Mouse (Mus musculus) spleen, adult 18-20 months (tissue): ENCODE data around the gene Ifne.

Source experiments
- DNase-seq, 2 experiments: peaks; one replicate each; pipeline ENCODE4 v3.0.0; 2022; ENCODE audit warnings: mixed read lengths in 2 of 2

Gene Ifne

DNA sequence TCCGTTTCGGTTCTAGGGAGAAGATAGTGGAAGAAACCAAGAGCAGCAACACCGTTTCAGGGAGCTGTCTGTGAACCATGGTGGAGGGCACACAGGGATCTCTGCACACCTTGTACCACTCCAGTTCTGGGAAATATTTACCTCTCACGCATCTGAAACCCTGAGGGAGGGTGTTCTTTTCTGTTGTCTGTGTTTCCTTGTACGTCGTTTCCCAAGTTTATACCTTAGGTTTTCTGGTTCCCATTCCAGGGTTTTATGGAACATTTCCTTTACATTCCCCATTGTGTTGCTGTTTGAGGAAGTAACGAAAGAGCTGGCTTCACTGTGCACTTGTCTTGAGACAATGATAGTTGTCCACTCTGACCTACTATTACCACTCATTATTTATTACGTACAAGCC lies at the start of gene Ifne:
TSS of gene Ifne (minus strand) at position 101 of the 400 bp plus-strand sequence.
- DNase-seq, result no peak

GRCm38 (mm10) chr4:88928341-88929102 lies 48.5 kb upstream of the Ifne start:
- DNase-seq, result no peak

- no peak for DNase-seq
These were observed 47.8 kb upstream of the Ifne start for GRCm38 (mm10) chr4:88927850-88928249.

GRCm38 (mm10) chr4:88926637-88927036 lies 46.6 kb upstream of the Ifne start:
- DNase-seq, result no peak

- no peak for DNase-seq
These were observed 46.1 kb upstream of the Ifne start for GRCm38 (mm10) chr4:88926082-88926481.

DNA sequence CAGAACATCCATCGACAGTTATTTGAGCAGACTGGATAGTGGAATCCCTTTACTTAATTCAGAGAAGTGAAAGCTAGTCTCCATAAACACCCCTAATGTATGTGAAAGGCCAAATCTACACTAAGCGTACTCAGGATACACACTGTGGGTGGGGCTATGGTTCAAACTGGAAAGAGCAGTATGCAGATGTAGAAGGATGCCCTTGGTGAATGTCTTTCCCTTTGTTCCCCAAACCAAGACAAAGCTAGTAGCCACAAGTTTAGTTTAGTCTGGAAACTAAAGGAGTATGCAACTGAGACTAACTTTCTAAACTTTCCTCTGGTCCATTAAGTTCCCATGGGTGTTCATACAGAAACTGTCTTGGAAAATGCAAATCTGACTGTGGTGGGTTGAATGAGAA lies 45.5 kb upstream of the Ifne start:
- DNase-seq, result no peak

DNA sequence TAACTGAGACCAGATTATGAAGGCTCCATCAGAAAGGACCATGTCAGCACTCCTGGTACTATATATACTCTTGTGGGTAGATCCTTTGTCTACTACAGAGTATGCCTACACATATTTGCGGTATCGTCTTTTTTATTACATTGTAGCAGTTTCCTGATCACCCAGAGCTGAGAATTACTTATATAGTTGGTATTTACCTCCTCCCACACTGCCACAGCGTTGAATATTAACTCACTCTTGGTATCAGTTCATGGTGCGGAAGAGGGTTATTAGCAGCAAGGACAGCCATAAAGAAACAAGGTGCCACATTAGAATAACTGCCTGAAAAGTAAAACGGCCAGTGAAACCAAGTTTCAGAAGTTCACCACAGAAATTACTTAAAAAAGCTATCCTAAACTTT lies 41.3 kb upstream of the Ifne start:
- no peak for DNase-seq

- DNase-seq, result no peak
These were observed 37.9 kb upstream of the Ifne start for GRCm38 (mm10) chr4:88917770-88918460.

DNA sequence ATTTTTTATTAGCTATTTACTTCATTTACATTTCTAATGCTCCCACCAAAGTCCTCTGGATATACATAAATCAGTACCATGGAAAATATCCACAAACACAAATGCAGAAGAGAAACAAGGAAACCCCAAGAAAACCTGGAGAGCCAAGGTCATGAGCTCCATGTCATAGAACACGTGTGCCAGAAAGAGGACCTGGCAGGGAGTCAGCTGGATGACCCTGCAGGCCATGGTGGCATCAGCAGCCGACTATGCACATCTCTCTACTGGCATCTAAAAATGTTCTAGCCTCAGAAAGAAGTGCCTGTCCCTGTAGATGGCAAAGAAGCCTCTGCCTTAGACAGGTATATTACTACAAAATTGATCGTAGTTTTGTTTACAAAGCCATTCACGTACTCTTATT lies 36.3 kb upstream of the Ifne start:
- DNase-seq, result no peak

DNA sequence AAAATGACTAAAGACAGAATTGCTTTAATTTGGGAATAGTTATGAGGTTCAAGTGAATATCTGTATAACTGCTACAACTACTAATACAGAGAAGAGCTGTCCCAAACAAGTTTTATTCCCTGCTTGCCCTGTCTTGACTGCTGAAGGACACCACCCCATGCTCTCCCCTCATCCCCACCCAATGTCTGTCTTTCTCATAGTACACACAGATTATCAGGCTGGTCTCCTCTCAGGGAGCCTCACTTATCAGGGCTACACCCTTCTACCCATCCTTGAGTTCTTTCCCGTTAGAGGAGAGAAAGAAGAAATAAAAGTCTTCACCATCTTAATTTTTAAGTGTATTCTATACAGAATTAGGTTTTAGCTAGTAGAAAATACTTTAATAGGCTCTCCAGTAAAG lies 34.0 kb upstream of the Ifne start:
- DNase-seq, result no peak

DNA sequence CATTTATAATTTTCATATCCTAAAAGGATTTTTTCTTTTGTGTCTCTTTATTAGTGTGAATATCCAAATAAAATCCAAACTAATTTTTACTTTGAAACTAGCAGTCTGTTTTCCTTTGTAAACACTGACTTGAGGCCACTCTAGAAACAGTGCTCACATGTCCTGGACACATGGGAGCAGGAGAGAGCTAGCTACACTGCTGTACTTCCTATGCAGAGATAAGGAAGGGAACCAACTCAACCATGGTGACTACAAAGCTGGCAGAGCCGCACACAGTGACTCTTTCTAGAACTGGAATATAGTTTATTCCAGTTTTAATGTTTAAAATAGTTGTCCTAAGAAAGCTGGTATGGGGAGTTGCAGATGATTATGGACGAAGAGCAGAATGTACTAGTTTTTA lies 32.9 kb upstream of the Ifne start:
- DNase-seq, result no peak

DNA sequence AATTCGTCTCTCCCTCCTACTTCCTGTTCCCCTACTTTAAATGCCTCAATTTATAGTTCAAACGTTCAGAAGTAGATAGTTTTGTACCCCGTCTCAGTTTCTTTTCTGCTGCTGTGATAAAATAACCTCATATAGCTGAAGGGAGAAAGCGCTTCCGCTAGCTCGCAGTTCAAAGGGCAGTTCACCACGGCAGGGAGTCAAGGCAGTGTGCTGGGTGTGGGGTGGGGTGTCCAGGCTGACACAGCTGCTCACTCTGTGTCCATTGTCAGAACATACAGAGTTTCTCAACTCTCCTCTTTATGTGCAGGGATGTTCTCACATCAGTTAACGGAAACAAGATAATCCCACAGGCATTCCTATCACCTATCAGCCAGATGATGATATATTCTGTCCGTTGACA lies 32.2 kb upstream of the Ifne start:
- DNase-seq, result no peak

- DNase-seq, result no peak
These were observed 29.9 kb upstream of the Ifne start for GRCm38 (mm10) chr4:88909600-88910534.

DNA sequence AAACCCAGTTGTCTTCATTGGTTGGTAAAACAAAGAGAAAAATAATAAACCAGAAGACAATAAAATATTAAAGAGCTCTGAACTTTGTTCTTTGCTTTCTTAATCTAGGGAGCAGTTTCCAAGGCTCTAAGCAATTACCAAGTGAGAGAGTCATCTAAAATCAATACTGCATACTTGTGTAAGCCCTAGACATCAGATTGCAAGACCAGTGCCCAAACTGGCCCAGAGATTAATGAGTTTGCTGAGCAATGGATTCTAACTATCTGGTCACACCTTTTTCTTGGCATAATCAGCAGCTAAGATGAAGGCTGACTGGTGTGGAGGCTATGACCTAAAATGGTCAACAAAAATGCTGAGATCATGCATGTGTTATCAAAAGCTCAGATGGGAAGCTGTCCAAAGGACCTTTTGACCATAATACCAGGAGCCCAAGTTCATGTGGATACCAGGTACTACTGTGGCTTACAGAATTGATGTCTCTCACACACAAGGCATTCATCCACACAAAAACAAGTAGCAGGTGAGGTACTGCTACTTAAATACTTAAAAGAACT lies 13.3 kb upstream of the Ifne start:
- DNase-seq, result no peak

- DNase-seq, result no peak
These were observed 8.2 kb upstream of the Ifne start for GRCm38 (mm10) chr4:88888236-88888635.

DNA sequence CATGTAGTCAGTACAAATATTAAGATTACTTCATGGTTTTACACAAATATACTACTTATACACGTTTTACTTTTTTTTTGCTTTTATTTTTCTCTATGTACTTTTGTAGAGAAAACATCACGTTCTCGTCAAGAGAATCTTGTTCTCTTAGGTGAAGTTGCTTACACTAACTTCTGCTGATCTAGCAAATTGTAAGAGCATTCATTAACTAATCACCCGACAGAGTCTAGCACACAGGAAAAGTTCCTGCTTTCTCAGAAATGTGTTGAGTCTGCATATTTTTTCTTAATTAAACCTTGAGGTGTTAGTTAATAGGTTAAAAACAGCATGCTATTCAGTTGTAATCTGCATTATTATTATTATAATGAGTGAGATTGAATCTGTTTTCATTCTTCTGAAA lies 1.2 kb downstream of the Ifne start:
- no peak for DNase-seq

GRCm38 (mm10) chr4:88878246-88878645 lies 1.8 kb downstream of the Ifne start:
- no peak for DNase-seq

DNA sequence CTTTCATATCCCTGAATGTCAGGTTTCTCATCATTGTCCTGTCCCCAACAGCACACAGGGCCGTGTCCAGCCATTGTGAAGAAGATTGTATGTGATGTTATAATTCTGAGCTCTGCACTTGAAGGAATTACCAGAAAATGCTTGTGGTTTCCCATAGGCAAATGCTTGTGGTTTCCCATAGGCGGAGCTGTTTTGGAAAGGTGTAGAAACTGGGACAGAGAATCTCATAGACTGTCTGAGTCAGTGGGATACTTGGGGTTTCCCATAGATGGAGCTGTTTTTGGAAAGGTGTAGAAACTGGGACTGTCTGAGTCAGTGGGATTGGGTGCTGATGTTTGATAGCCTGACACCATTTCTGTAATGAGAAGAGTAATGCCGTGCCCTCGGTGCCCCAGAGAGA lies 3.5 kb downstream of the Ifne start:
- DNase-seq, result no peak

GRCm38 (mm10) chr4:88875435-88876095 lies 4.4 kb downstream of the Ifne start:
- no peak for DNase-seq

- DNase-seq, result no peak
These were observed 7.3 kb downstream of the Ifne start for GRCm38 (mm10) chr4:88872691-88873090.

GRCm38 (mm10) chr4:88867926-88868911 lies 11.8 kb downstream of the Ifne start:
- peak; percentile 22 to 43 for DNase-seq
